Mouse (Mus musculus) A20 (cell line): ENCODE measurements around the gene Mrm3.
"Not testable (repeated sequence)": the region's sequence is repeated elsewhere in the genome, so short reads cannot be mapped to it uniquely, and the experiment has no call there.

Experiments
- DNase-seq: peaks from one replicate; pipeline ENCODE4 v3.0.0-alpha.2; 2011; ENCODE audit warnings: low read depth, low spot score

Gene Mrm3

GRCm38 (mm10) chr11:76242901-76243810, at the start of gene Mrm3, which contains the start of gene Glod4:
Gene Mrm3, plus strand, starts transcription at chr11:76243715.
Gene Glod4, minus strand, starts transcription at chr11:76243725.
- DNase-seq, result peak; percentile 93

DNA sequence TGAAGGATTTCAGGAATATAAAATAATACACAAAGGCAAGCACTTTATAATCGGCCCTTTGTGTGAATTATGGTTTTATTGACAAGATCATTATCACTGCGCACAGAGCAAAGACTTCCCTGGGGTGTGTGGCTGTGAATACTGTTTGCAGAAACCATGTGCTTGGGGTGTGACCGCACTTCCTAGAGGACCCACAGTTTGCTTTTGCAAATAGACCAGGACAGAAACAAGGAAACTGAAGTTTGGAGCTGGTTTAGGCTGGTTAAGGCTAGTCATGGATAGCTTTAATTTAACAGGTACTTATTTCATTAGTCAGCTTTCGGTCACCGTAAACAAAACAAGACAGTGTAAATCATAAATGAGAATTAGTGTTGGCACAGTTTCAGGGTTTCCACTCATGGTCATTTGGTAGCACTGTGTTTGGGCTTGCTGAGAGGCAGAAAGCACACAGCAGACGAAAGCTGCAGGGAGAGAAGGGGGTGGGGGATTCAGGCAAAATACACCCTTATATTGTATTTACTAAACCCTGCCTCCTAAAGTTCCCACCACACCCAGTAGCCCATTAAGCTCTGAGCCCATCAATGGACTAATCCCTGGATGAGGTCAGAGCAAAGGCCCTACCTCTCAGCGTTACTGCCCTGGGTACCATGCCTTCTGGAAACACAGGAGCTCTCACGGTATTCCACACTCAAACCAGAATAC, 47.1 kb upstream of the Mrm3 start:
- DNase-seq, result no peak

GRCm38 (mm10) chr11:76196977-76197469, 46.5 kb upstream of the Mrm3 start:
- no peak for DNase-seq

- peak; percentile 74 for DNase-seq
These were observed 41.5 kb upstream of the Mrm3 start for GRCm38 (mm10) chr11:76201761-76202674.

DNA sequence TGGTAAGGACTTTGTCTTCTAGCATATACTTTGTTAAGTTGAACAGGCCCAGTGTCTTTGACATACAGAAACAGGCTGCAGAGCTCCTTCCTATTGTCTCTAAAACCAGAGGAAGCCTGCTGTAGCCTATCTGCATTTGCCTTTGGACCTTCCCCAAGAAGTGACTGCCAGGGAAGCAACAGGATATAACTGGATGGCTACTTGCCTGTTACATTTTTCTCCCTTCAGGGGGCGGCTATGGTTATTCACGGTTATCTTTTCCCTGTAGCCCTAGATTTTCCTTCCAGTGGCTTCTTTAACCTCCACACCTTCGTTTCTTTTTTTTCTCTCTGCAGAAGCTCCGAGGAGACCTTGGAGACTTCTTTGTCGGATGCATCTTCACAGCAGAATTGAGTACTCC, 36.7 kb upstream of the Mrm3 start:
- no peak for DNase-seq

DNA sequence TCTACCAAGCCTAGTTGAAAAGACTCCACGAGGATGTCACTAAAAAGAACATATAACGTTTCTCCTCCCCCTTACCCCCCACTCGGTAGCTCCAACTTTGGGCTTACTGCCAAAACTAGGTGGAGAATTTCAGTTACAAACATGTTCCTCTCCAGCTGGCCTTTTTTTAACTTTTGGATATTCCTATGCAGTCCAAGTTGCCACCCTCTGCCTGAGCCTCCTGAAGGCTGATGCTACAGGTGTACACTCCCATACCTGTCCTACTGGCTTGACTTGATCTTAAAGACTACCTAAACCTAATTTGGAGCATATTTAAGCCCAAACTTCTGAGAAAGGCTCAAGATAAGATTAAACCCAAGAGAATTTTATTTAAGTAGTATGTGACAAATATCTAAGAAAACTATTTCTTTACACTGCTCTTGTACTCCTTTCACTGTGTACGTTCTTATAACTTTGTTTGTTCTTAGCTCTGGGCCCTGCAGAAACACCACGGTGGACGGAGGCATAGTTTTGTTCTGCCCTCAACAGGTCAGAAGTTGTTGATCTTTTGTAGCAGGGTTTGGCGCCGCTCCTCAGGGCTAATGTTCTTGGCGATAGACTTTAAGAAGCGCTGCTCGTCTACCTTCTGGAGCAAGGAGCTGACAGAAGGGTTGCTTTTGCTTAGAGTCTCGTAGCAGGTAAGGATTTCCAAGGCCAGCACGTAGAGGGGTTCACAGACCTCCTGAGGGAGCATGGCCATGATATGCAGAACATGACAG, 33.1 kb upstream of the Mrm3 start:
- DNase-seq, result no peak

- DNase-seq, result not testable (repeated sequence)
These were observed 31.9 kb upstream of the Mrm3 start for GRCm38 (mm10) chr11:76211595-76211994.

GRCm38 (mm10) chr11:76213841-76214240, 29.7 kb upstream of the Mrm3 start:
- DNase-seq, result no peak

DNA sequence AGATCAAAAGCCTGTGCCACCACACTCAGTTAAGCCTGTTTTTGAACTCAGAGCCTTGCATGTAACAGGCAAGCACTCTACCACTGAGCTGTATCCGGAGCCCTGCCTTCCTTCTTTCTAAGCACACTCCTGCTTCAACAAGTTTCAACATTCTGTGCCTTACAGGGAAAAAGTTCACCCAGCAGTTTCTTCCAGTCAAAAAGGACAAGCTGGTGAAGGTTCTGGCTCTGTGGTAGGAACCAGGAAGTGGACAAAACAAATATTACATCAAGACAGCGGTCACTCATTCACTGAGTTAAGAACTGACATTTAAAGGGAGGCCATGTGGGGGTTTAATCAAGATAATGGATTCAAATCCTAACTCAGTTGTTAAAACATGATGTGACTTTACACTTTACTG, 28.5 kb upstream of the Mrm3 start:
- no peak for DNase-seq

DNA sequence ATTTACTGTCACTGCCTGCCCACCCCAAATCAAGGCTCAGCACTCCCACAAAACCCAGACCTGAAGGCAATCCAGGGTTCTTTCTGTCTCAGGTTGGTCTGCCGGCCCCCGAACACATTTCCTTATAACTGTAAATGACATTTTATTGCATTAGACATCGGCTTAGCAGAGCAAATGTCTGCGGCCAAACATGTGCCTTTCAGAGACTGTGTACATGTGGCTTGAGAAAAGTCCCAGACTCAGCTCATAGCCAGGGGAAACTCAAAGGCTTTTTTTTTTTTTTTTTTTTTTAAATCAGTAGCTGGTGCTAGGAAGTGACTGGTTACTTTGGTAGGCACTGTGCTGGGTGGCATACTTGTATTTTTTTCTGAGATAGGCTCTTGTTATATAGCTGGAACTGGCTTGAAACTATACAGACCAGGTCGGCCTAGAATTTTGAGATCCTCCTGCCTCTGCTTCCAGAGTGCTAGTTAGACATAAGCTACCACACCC, 27.4 kb upstream of the Mrm3 start:
- DNase-seq, result no peak

- no peak for DNase-seq
These were observed 26.7 kb upstream of the Mrm3 start for GRCm38 (mm10) chr11:76216681-76217389.

- peak; percentile 99 for DNase-seq
These were observed 26.1 kb upstream of the Mrm3 start, which contains the start of the genes Dbil5 and Gemin4 for GRCm38 (mm10) chr11:76217390-76217800. Gene Dbil5, plus strand, starts transcription at chr11:76217608. Gene Gemin4, minus strand, starts transcription at chr11:76217664.

DNA sequence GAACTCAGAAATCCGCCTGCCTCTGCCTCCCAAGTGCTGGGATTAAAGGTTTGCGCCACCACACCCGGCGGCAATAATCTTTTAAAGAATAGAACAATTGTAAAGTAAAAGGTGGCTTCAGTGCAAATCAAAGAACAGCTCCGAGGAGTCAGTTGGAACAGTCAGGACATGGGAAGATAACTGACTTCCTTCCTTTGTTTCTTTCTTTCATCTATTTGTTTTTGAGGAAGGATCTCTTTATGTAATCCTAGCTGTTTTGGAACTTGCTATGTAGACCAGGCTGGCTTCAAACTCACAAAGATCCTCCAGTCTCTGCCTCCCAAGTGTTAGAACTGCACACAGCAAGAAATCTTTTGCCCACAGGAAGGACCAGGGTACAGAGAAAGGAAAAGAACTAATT, 18.9 kb upstream of the Mrm3 start:
- no peak for DNase-seq

DNA sequence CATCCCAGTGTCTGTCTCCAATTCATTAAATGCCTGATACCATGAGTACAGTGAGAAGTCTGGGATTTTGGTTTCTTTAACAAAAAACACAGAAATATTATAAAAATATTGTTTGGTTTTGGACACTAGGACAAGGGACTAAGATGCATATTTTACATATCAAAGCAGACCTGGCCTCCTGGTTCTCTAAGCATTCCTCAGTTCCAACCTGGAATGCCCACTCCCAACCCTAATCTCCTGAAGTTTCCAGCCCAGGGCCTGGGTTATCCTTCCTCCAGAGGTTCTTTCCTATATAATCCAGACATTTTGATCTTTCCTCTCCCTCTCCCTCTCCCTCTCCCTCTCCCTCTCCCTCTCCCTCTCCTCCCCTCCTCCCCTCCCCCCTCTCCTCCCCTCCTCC, 18.5 kb upstream of the Mrm3 start:
- no peak for DNase-seq

- DNase-seq, result no peak
These were observed 7.4 kb upstream of the Mrm3 start for GRCm38 (mm10) chr11:76236136-76236535.

DNA sequence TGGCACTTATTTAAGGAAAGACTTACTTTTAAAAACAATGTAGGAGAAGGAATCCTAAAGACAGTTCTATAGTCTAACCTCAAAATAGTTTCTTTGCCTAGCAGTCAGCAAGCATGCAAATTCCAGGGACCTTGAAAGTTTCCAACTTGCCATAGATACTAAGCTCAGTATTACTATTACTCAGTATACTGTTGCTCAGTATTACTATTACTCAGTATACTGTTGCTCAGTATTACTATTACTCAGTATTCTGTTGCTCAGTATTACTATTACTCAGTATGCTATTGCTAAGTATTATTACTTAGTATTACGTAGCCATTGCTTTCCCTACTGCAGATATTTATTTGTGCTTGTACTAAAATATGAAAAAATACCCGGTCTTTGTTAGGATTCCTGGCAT, 3.8 kb upstream of the Mrm3 start:
- no peak for DNase-seq

- DNase-seq, result peak; percentile 10
These were observed 464 bp downstream of the Mrm3 start for GRCm38 (mm10) chr11:76243811-76244546.

DNA sequence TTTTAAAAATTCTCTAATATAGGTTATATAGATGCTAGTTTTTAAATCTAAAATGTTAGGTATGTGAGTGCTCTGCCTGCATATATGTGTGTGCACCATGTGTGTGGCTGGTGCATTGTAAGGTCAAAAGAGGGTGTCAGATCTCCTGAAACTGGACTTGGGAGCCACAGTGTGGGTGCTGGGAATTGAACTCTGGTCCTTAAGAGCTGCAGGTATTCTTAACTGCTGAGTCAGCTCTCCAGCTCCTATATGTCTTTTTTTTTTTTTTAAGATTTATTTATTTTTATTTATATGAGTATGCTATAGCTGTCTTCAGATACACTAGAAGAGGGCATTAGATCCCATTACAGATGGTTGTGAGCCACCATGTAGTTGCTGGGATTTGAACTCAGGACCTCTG, 2.9 kb downstream of the Mrm3 start:
- no peak for DNase-seq

DNA sequence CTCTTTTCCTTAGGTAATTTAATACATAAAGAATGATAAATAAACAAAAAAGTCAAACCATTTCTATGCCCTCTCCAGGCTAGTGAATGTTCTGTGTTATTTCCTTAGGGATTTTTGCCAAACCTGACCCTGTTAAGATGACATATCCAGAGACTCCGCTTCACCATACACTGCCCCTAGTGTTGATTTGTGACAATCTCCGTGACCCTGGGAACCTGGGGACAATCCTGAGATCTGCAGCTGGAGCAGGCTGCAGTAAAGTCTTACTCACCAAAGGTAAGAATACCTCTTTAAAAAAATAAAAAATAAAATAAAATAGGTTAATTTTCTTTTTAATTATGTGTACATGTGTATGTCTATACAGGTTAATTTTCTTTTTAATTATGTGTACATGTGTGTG, 3.7 kb downstream of the Mrm3 start:
- DNase-seq, result no peak
